Mouse (Mus musculus): Measurements from ENCODE around the gene Mgl2. TPM values are rescaled to one million over a fixed set of nuclear protein-coding genes. Genes with fewer than 3 reads are reported as not detected.
"Not testable (repeated sequence)": the region's sequence is repeated elsewhere in the genome, so short reads cannot be mapped to it uniquely, and the experiment has no call there.

Gene Mgl2
- polyA plus RNA-seq (2012; rRNA removed) = 41.3 and 51.9 TPM in 2 replicates

GRCm38 (mm10) chr11:70129926-70130379 lies at the start of gene Mgl2:
Gene Mgl2 (plus strand): TSS chr11:70130329.
- DNase-seq (ENCODE audit: low spot score) = no peak

GRCm38 (mm10) chr11:70080803-70081590 lies 49.1 kb upstream of the Mgl2 start:
- DNase-seq (ENCODE audit: low spot score) = no peak

- no peak for DNase-seq (ENCODE audit: low spot score)
Measured at GRCm38 (mm10) chr11:70084563-70084962, 45.6 kb upstream of the Mgl2 start.

- DNase-seq (ENCODE audit: low spot score) = no peak
Measured at GRCm38 (mm10) chr11:70091986-70092783, 37.9 kb upstream of the Mgl2 start, which contains the start of gene Asgr2. Gene Asgr2 (plus strand): TSS chr11:70092644.

- DNase-seq (ENCODE audit: low spot score) = no peak
Measured at GRCm38 (mm10) chr11:70097396-70097795, 32.7 kb upstream of the Mgl2 start.

GRCm38 (mm10) chr11:70099102-70099501 lies 31.0 kb upstream of the Mgl2 start:
- DNase-seq (ENCODE audit: low spot score) = no peak

- DNase-seq (ENCODE audit: low spot score) = no peak
Measured at GRCm38 (mm10) chr11:70099809-70100208, 30.3 kb upstream of the Mgl2 start.

- DNase-seq (ENCODE audit: low spot score) = no peak
Measured at GRCm38 (mm10) chr11:70103701-70104315, 26.3 kb upstream of the Mgl2 start.

GRCm38 (mm10) chr11:70107085-70107484 lies 23.0 kb upstream of the Mgl2 start:
- DNase-seq (ENCODE audit: low spot score) = no peak

- no peak for DNase-seq (ENCODE audit: low spot score)
Measured at GRCm38 (mm10) chr11:70110146-70110545, 20.0 kb upstream of the Mgl2 start.

- no peak for DNase-seq (ENCODE audit: low spot score)
Measured at GRCm38 (mm10) chr11:70114562-70114961, 15.6 kb upstream of the Mgl2 start.

GRCm38 (mm10) chr11:70115901-70116300 lies 14.2 kb upstream of the Mgl2 start:
- no peak for DNase-seq (ENCODE audit: low spot score)

GRCm38 (mm10) chr11:70135001-70135400 lies 4.9 kb downstream of the Mgl2 start:
- DNase-seq (ENCODE audit: low spot score) = not testable (repeated sequence)

- DNase-seq (ENCODE audit: low spot score) = not testable (repeated sequence)
Measured at GRCm38 (mm10) chr11:70135925-70136324, 5.8 kb downstream of the Mgl2 start.

GRCm38 (mm10) chr11:70139171-70139570 lies 9.0 kb downstream of the Mgl2 start:
- DNase-seq (ENCODE audit: low spot score) = no peak

GRCm38 (mm10) chr11:70151072-70151471 lies 20.9 kb downstream of the Mgl2 start:
- no peak for DNase-seq (ENCODE audit: low spot score)

- DNase-seq (ENCODE audit: low spot score) = not testable (repeated sequence)
Measured at GRCm38 (mm10) chr11:70155897-70156296, 25.8 kb downstream of the Mgl2 start, which contains the start of gene Clec10a. Gene Clec10a (plus strand): TSS chr11:70156197.

GRCm38 (mm10) chr11:70162336-70162735 lies 32.2 kb downstream of the Mgl2 start:
- DNase-seq (ENCODE audit: low spot score) = no peak

GRCm38 (mm10) chr11:70165972-70166921 lies 36.1 kb downstream of the Mgl2 start:
- no peak for DNase-seq (ENCODE audit: low spot score)

GRCm38 (mm10) chr11:70168136-70168535 lies 38.0 kb downstream of the Mgl2 start:
- DNase-seq (ENCODE audit: low spot score) = no peak

GRCm38 (mm10) chr11:70169471-70169870 lies 39.3 kb downstream of the Mgl2 start:
- DNase-seq (ENCODE audit: low spot score) = not testable (repeated sequence)
